Mouse (Mus musculus) CH12.LX (cell line): ENCODE measurements at regions not wholly inside any gene's neighbourhood (a gene's known extent, or its start where the extent isn't known, plus 50 kb on each side); places are given as distances from the start of the nearest gene placed in this dataset.

Experiments
- CHD2 ChIP-seq: IDR thresholded peaks from 2 replicates; pipeline ENCODE4 v1.6.1; 2011; ENCODE audit warnings: low read length, improper control_type of control experiment
- E2F4 ChIP-seq: IDR thresholded peaks from 2 replicates; pipeline ENCODE4 v1.6.1; 2011; ENCODE audit warnings: low read depth, low read length, improper control_type of control experiment; ENCODE audit not compliant: insufficient replicate concordance
- ELF1 ChIP-seq: IDR thresholded peaks from 2 replicates; pipeline ENCODE4 v1.6.1; 2014; ENCODE audit warnings: low read depth, mild to moderate bottlenecking, inconsistent platforms, low read length, improper control_type of control experiment
- HCFC1 ChIP-seq: IDR thresholded peaks from 2 replicates; pipeline ENCODE4 v1.6.1; 2012; ENCODE audit warnings: low read depth, mild to moderate bottlenecking, inconsistent platforms, low read length, improper control_type of control experiment
- MXI1 ChIP-seq: IDR thresholded peaks from 2 replicates; pipeline ENCODE4 v1.6.1; 2011; ENCODE audit warnings: mild to moderate bottlenecking, low read depth, low read length, improper control_type of control experiment
- POLR2A ChIP-seq: IDR thresholded peaks from 2 replicates; pipeline ENCODE4 v1.6.1; 2011; ENCODE audit warnings: low read depth, mild to moderate bottlenecking, improper control_type of control experiment, low read length
- TCF12 ChIP-seq: IDR thresholded peaks from 2 replicates; pipeline ENCODE4 v1.6.1; 2014; ENCODE audit warnings: low read depth, mild to moderate bottlenecking, inconsistent platforms, low read length, improper control_type of control experiment
- USF1 ChIP-seq: IDR thresholded peaks from 2 replicates; pipeline ENCODE4 v1.6.1; 2014; ENCODE audit warnings: low read depth, mild to moderate bottlenecking, inconsistent platforms, low read length, improper control_type of control experiment

- TF ChIP-seq ELF1: no peak
- TF ChIP-seq USF1: no peak
- TF ChIP-seq TCF12: no peak
- TF ChIP-seq HCFC1: no peak
- no peak for TF ChIP-seq MXI1
- TF ChIP-seq CHD2: no peak
- TF ChIP-seq E2F4: no peak
- TF ChIP-seq POLR2A: no peak
These were observed 165.5 kb upstream of the Ift57 start for GRCm38 (mm10) chr16:49533498-49533998.
